Mouse (Mus musculus): ENCODE results near the gene Dgcr6. TPM values are rescaled to one million over a fixed set of nuclear protein-coding genes. Genes with fewer than 3 reads are reported as not detected.
"Not testable (repeated sequence)": the region's sequence is repeated elsewhere in the genome, so short reads cannot be mapped to it uniquely, and the experiment has no call there.

The Dgcr6 gene
- 67.4 and 67.8 TPM in 2 replicates for polyA plus RNA-seq (2015; fragmentation: Nextera tagmentation; extraction: Ambion mirVana)

- H3K36me3 ChIP-seq (ENCODE audit: control insufficient read depth, insufficient read depth): no peaks in the 10 kb centered on the region
- WGBS: 15% methylated on average over 11 of the region's 11 CpGs
- H3K27me3 ChIP-seq (ENCODE audit: control insufficient read depth, insufficient read depth, low read length): 0 out of 2 replicates have a peak, but pooled peaks cover 2% of the 10 kb centered on the region
- peak; percentile 64 for ATAC-seq (replicated peaks; ENCODE audit: extremely low read depth, insufficient read depth, low FRiP score)
- no peak within 1 kb of the TSS for H3K27ac ChIP-seq (ENCODE audit: low read length)
- H3K4me3 ChIP-seq (ENCODE audit: low read length): no peak within 1 kb of the TSS
- H3K9me3 ChIP-seq (replicated peaks; ENCODE audit: control insufficient read depth, low read length): no peaks in the 10 kb centered on the region
- peaks cover 3% of the 10 kb centered on the region; the same call in 1 of the 2 replicates for H3K4me1 ChIP-seq (ENCODE audit: control insufficient read depth, insufficient read depth, low read length)
- 0 out of 2 replicates have a peak within 1 kb of the TSS, but pooled peaks have one; percentile 28 for H3K4me2 ChIP-seq (ENCODE audit: low read depth, low read length)
- peak within 1 kb of the TSS; percentile 49; the same call in 1 of the 2 replicates for H3K9ac ChIP-seq (ENCODE audit: low read length)
Observed at GRCm38 (mm10) chr16:18052731-18053202, at the start of gene Dgcr6. TSS of gene Dgcr6 (plus strand) at chr16:18052860.

- no peak overlapping the region for H3K27ac ChIP-seq (ENCODE audit: low read length)
- H3K27me3 ChIP-seq (ENCODE audit: control insufficient read depth, insufficient read depth, low read length): 0 out of 2 replicates have a peak, but pooled peaks cover 2% of the 10 kb centered on the region
- no peaks in the 10 kb centered on the region for H3K9me3 ChIP-seq (replicated peaks; ENCODE audit: control insufficient read depth, low read length)
- no peaks in the 10 kb centered on the region for H3K4me1 ChIP-seq (ENCODE audit: control insufficient read depth, insufficient read depth, low read length)
- no peak overlapping the region for H3K4me3 ChIP-seq (ENCODE audit: low read length)
- H3K36me3 ChIP-seq (ENCODE audit: control insufficient read depth, insufficient read depth): no peaks in the 10 kb centered on the region
- 72% methylated on average over 5 of the region's 5 CpGs for WGBS
- H3K4me2 ChIP-seq (ENCODE audit: low read depth, low read length): no peak overlapping the region
- ATAC-seq (replicated peaks; ENCODE audit: extremely low read depth, insufficient read depth, low FRiP score): no peak
- H3K9ac ChIP-seq (ENCODE audit: low read length): no peak overlapping the region
Observed at GRCm38 (mm10) chr16:18004589-18004988, 48.1 kb upstream of the Dgcr6 start.

- 44% methylated on average over 4 of the region's 4 CpGs for WGBS
- Histone ChIP-seq H3K9ac (ENCODE audit: low read length) (no peak overlapping the region), H3K27me3 (ENCODE audit: control insufficient read depth, insufficient read depth, low read length) (0 out of 2 replicates have a peak, but pooled peaks cover 2% of the 10 kb centered on the region), H3K36me3 (ENCODE audit: control insufficient read depth, insufficient read depth) (no peaks in the 10 kb centered on the region), H3K27ac (ENCODE audit: low read length) (no peak overlapping the region), H3K4me1 (ENCODE audit: control insufficient read depth, insufficient read depth, low read length) (no peaks in the 10 kb centered on the region), H3K4me2 (ENCODE audit: low read depth, low read length) (no peak overlapping the region), H3K4me3 (ENCODE audit: low read length) (no peak overlapping the region), H3K9me3 (replicated peaks; ENCODE audit: control insufficient read depth, low read length) (no peaks in the 10 kb centered on the region)
- ATAC-seq (replicated peaks; ENCODE audit: extremely low read depth, insufficient read depth, low FRiP score): no peak
Observed at GRCm38 (mm10) chr16:18007083-18007482, 45.6 kb upstream of the Dgcr6 start.

- WGBS: 77% methylated on average over 6 of the region's 6 CpGs
- ATAC-seq (replicated peaks; ENCODE audit: extremely low read depth, insufficient read depth, low FRiP score): no peak
Observed at GRCm38 (mm10) chr16:18011101-18011500, 41.6 kb upstream of the Dgcr6 start.

GRCm38 (mm10) chr16:18016482-18016881 lies 36.2 kb upstream of the Dgcr6 start:
- not testable (repeated sequence) for H3K9ac ChIP-seq (ENCODE audit: low read length); H3K27ac ChIP-seq (ENCODE audit: low read length); H3K27me3 ChIP-seq (ENCODE audit: control insufficient read depth, insufficient read depth, low read length); H3K4me1 ChIP-seq (ENCODE audit: control insufficient read depth, insufficient read depth, low read length); H3K4me2 ChIP-seq (ENCODE audit: low read depth, low read length); ATAC-seq (replicated peaks; ENCODE audit: extremely low read depth, insufficient read depth, low FRiP score); H3K4me3 ChIP-seq (ENCODE audit: low read length); H3K9me3 ChIP-seq (replicated peaks; ENCODE audit: control insufficient read depth, low read length); H3K36me3 ChIP-seq (ENCODE audit: control insufficient read depth, insufficient read depth)
- 71% methylated on average over 4 of the region's 4 CpGs for WGBS

More at GRCm38 (mm10) chr16:18011101-18011500, 41.6 kb upstream of the Dgcr6 start:
- no peak overlapping the region for H3K9ac ChIP-seq (ENCODE audit: low read length)
- no peaks in the 10 kb centered on the region for H3K36me3 ChIP-seq (ENCODE audit: control insufficient read depth, insufficient read depth)
- no peaks in the 10 kb centered on the region for H3K4me1 ChIP-seq (ENCODE audit: control insufficient read depth, insufficient read depth, low read length)
- H3K27me3 ChIP-seq (ENCODE audit: control insufficient read depth, insufficient read depth, low read length): 0 out of 2 replicates have a peak, but pooled peaks cover 2% of the 10 kb centered on the region
- no peak overlapping the region for H3K4me3 ChIP-seq (ENCODE audit: low read length)
- no peak overlapping the region for H3K4me2 ChIP-seq (ENCODE audit: low read depth, low read length)
- 0 out of 2 replicates have a peak, but pooled peaks cover 3% of the 10 kb centered on the region for H3K9me3 ChIP-seq (replicated peaks; ENCODE audit: control insufficient read depth, low read length)
- no peak overlapping the region for H3K27ac ChIP-seq (ENCODE audit: low read length)

- Histone ChIP-seq H3K9ac (ENCODE audit: low read length) (no peak overlapping the region), H3K4me3 (ENCODE audit: low read length) (no peak overlapping the region), H3K4me2 (ENCODE audit: low read depth, low read length) (no peak overlapping the region), H3K27me3 (ENCODE audit: control insufficient read depth, insufficient read depth, low read length) (no peaks in the 10 kb centered on the region; the same call in 1 of the 2 replicates), H3K4me1 (ENCODE audit: control insufficient read depth, insufficient read depth, low read length) (no peaks in the 10 kb centered on the region), H3K36me3 (ENCODE audit: control insufficient read depth, insufficient read depth) (no peaks in the 10 kb centered on the region), H3K27ac (ENCODE audit: low read length) (no peak overlapping the region), H3K9me3 (replicated peaks; ENCODE audit: control insufficient read depth, low read length) (no peaks in the 10 kb centered on the region)
- WGBS: 65% methylated on average over 8 of the region's 8 CpGs
- no peak for ATAC-seq (replicated peaks; ENCODE audit: extremely low read depth, insufficient read depth, low FRiP score)
Observed at GRCm38 (mm10) chr16:18022780-18023557, 29.7 kb upstream of the Dgcr6 start.

GRCm38 (mm10) chr16:18027371-18027770 lies 25.3 kb upstream of the Dgcr6 start:
- WGBS: 47% methylated on average over 2 of the region's 2 CpGs
- H3K36me3 ChIP-seq (ENCODE audit: control insufficient read depth, insufficient read depth): no peaks in the 10 kb centered on the region
- no peaks in the 10 kb centered on the region for H3K4me1 ChIP-seq (ENCODE audit: control insufficient read depth, insufficient read depth, low read length)
- no peaks in the 10 kb centered on the region for H3K9me3 ChIP-seq (replicated peaks; ENCODE audit: control insufficient read depth, low read length)
- no peak overlapping the region for H3K27ac ChIP-seq (ENCODE audit: low read length)
- ATAC-seq (replicated peaks; ENCODE audit: extremely low read depth, insufficient read depth, low FRiP score): no peak
- H3K9ac ChIP-seq (ENCODE audit: low read length): no peak overlapping the region
- H3K27me3 ChIP-seq (ENCODE audit: control insufficient read depth, insufficient read depth, low read length): no peaks in the 10 kb centered on the region; the same call in 1 of the 2 replicates
- no peak overlapping the region for H3K4me3 ChIP-seq (ENCODE audit: low read length)
- no peak overlapping the region for H3K4me2 ChIP-seq (ENCODE audit: low read depth, low read length)

GRCm38 (mm10) chr16:18031752-18032151 lies 20.9 kb upstream of the Dgcr6 start:
- Histone ChIP-seq H3K27me3 (ENCODE audit: control insufficient read depth, insufficient read depth, low read length) (no peaks in the 10 kb centered on the region; the same call in 1 of the 2 replicates), H3K27ac (ENCODE audit: low read length) (no peak overlapping the region), H3K4me3 (ENCODE audit: low read length) (no peak overlapping the region), H3K9me3 (replicated peaks; ENCODE audit: control insufficient read depth, low read length) (no peaks in the 10 kb centered on the region), H3K9ac (ENCODE audit: low read length) (no peak overlapping the region), H3K4me1 (ENCODE audit: control insufficient read depth, insufficient read depth, low read length) (no peaks in the 10 kb centered on the region), H3K36me3 (ENCODE audit: control insufficient read depth, insufficient read depth) (no peaks in the 10 kb centered on the region), H3K4me2 (ENCODE audit: low read depth, low read length) (no peak overlapping the region)
- 48% methylated on average over 2 of the region's 2 CpGs for WGBS
- no peak for ATAC-seq (replicated peaks; ENCODE audit: extremely low read depth, insufficient read depth, low FRiP score)

- Histone ChIP-seq H3K4me3 (ENCODE audit: low read length) (no peak overlapping the region), H3K4me1 (ENCODE audit: control insufficient read depth, insufficient read depth, low read length) (no peaks in the 10 kb centered on the region), H3K9me3 (replicated peaks; ENCODE audit: control insufficient read depth, low read length) (no peaks in the 10 kb centered on the region), H3K9ac (ENCODE audit: low read length) (no peak overlapping the region), H3K36me3 (ENCODE audit: control insufficient read depth, insufficient read depth) (no peaks in the 10 kb centered on the region), H3K4me2 (ENCODE audit: low read depth, low read length) (no peak overlapping the region), H3K27me3 (ENCODE audit: control insufficient read depth, insufficient read depth, low read length) (peaks cover 7% of the 10 kb centered on the region; the same call in 1 of the 2 replicates), H3K27ac (ENCODE audit: low read length) (no peak overlapping the region)
- 38% methylated on average over 4 of the region's 4 CpGs for WGBS
- no peak for ATAC-seq (replicated peaks; ENCODE audit: extremely low read depth, insufficient read depth, low FRiP score)
Observed at GRCm38 (mm10) chr16:18033289-18033688, 19.4 kb upstream of the Dgcr6 start.

Data from heart, embryonic 16.5 days (tissue).